Mouse (Mus musculus): ENCODE measurements at regions not wholly inside any gene's neighbourhood (a gene's known extent, or its start where the extent isn't known, plus 50 kb on each side); places are given as distances from the start of the nearest gene placed in this dataset.
A peak's percentile ranks its signal among the peaks of the same experiment; 100 is the strongest.

DNA sequence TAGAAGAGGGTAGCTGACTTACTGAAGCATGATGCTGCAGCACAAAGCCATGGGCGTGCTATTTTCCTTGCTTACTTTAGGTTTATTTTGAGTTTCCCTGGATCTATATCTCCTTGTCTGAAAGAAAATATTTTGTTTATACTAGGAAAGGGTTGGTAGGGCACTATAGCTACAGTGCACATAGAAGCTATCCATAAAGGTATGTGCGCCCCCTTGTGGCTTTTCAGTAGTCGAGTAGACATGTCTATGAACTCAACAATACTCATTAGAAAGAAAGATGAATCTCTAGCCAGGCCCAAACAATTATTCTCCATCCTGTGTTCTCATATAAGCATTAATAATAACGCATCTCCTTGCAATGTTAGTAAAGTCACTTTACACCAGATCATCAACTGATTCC, 114.3 kb downstream of the Rab38 start:
- ATAC-seq (ENCODE audit: insufficient number of reproducible peaks, insufficient read depth, low FRiP score, low TSS enrichment), result peak; percentile 74; the same call in 1 of the 2 replicates
- 11% methylated on average over 4 of the region's 4 CpGs for WGBS

GRCm38 (mm10) chr7:88544976-88545654, 115.0 kb downstream of the Rab38 start:
- H3K27ac ChIP-seq, result no peak overlapping the region
- WGBS, result 69% methylated on average over 5 of the region's 5 CpGs
- H3K36me3 ChIP-seq, result no peaks in the 10 kb centered on the region
- ATAC-seq (ENCODE audit: insufficient number of reproducible peaks, insufficient read depth, low FRiP score, low TSS enrichment), result no peak
- no peaks in the 10 kb centered on the region for H3K27me3 ChIP-seq
- H3K4me1 ChIP-seq, result no peaks in the 10 kb centered on the region
- no peak overlapping the region for H3K4me3 ChIP-seq
- no peak overlapping the region for H3K4me2 ChIP-seq (replicated peaks)
- H3K9me3 ChIP-seq, result no peaks in the 10 kb centered on the region
- no peak overlapping the region for H3K9ac ChIP-seq

More for the DNA sequence above, 114.3 kb downstream of the Rab38 start:
- Histone ChIP-seq H3K27me3 (no peaks in the 10 kb centered on the region), H3K4me1 (no peaks in the 10 kb centered on the region), H3K9me3 (no peaks in the 10 kb centered on the region), H3K4me2 (replicated peaks) (no peak overlapping the region), H3K9ac (no peak overlapping the region), H3K4me3 (no peak overlapping the region), H3K27ac (no peak overlapping the region), H3K36me3 (no peaks in the 10 kb centered on the region)

GRCm38 (mm10) chr7:88575073-88575472, 145.0 kb downstream of the Rab38 start:
- no peak for ATAC-seq (ENCODE audit: insufficient number of reproducible peaks, insufficient read depth, low FRiP score, low TSS enrichment)
- Histone ChIP-seq H3K9me3 (no peaks in the 10 kb centered on the region), H3K4me2 (replicated peaks) (no peak overlapping the region), H3K4me3 (no peak overlapping the region), H3K27ac (no peak overlapping the region), H3K36me3 (no peaks in the 10 kb centered on the region), H3K27me3 (no peaks in the 10 kb centered on the region), H3K9ac (no peak overlapping the region), H3K4me1 (no peaks in the 10 kb centered on the region)
- WGBS, result 79% methylated on average over 1 of the region's 1 CpGs

DNA sequence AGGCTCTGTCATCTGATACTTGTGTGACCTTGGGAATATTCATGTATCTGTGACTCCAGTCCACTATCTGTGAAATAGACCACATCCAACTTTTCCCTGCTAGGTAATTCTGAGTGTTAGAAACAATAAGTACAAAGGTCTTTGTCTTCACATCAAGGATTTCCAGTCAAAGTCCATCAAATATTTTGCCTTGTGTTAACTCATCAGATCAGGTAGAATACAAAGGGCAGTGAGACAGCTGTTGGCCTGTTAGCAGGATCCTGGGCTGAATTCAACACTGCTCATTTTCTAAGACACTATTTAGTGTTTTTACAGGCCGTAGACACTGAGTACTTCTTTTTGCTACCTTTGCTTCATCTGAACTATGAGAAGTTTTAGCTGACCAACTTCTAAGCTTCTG, 170.7 kb downstream of the Rab38 start:
- Histone ChIP-seq H3K4me2 (replicated peaks) (no peak overlapping the region), H3K36me3 (no peaks in the 10 kb centered on the region), H3K4me3 (no peak overlapping the region), H3K27me3 (no peaks in the 10 kb centered on the region), H3K27ac (no peak overlapping the region), H3K4me1 (no peaks in the 10 kb centered on the region), H3K9me3 (no peaks in the 10 kb centered on the region), H3K9ac (no peak overlapping the region)
- ATAC-seq (ENCODE audit: insufficient number of reproducible peaks, insufficient read depth, low FRiP score, low TSS enrichment), result no peak
- 93% methylated on average over 1 of the region's 1 CpGs for WGBS
